Mouse (Mus musculus) C2C12 (cell line): ENCODE measurements at regions not wholly inside any gene's neighbourhood (a gene's known extent, or its start where the extent isn't known, plus 50 kb on each side); places are given as distances from the start of the nearest gene placed in this dataset.

Source experiments
- CTCF ChIP-seq: IDR thresholded peaks from one replicate; pipeline ENCODE4 v1.5.1; 2011; ENCODE audit not compliant: control insufficient read depth, insufficient read depth, insufficient read length
- FOSL1 ChIP-seq: IDR thresholded peaks from one replicate; pipeline ENCODE4 v1.8.0; 2011; ENCODE audit warnings: mild to moderate bottlenecking, low read length; ENCODE audit not compliant: poor library complexity, insufficient read depth, severe bottlenecking
- MAX ChIP-seq: IDR thresholded peaks from one replicate; pipeline ENCODE4 v1.6.1; 2011; ENCODE audit warnings: mild to moderate bottlenecking, control low read depth
- MYOD1 ChIP-seq: IDR thresholded peaks from one replicate; pipeline ENCODE4 v1.6.1; 2011; ENCODE audit warnings: low read depth; ENCODE audit not compliant: control insufficient read depth, insufficient read length
- MYOG ChIP-seq: IDR thresholded peaks from one replicate; pipeline ENCODE4 v1.6.1; 2011; ENCODE audit not compliant: control insufficient read depth, insufficient read length; ENCODE audit errors: extremely low read depth
- USF1 ChIP-seq: IDR thresholded peaks from one replicate; pipeline ENCODE4 v1.6.1; 2011; ENCODE audit warnings: low read depth, mild to moderate bottlenecking, control low read depth, moderate library complexity

- no peak for TF ChIP-seq CTCF
- TF ChIP-seq MYOG = no peak
- TF ChIP-seq MAX = no peak
- TF ChIP-seq MYOD1 = no peak
- TF ChIP-seq USF1 = no peak
- no peak for TF ChIP-seq FOSL1
Observed at GRCm38 (mm10) chr17:4268380-4268779, 572.3 kb upstream of the Nox3 start.
